Mouse (Mus musculus) layer of hippocampus, adult 18-20 months (tissue): Measurements from ENCODE around the gene Ptchd3. TPM values are rescaled to one million over a fixed set of nuclear protein-coding genes. Genes with fewer than 3 reads are reported as not detected.

Source experiments
- total RNA-seq, 2 experiments: library from RNA; stranded (reverse); gene quantifications; 2 replicates each; pipeline ENCODE4 v1.2.3; 2021

Ptchd3 gene
- total RNA-seq, 2 experiments from 2014 or later, result not detected

Other genes with a start within 250 kb of the Ptchd3 start
- 1 to 10 TPM; 6.5 to 7.4 TPM for gene B3gntl1, start 157.1 kb upstream of the Ptchd3 start, total RNA-seq
- 10 to 100 TPM; 11.0 to 12.5 TPM for gene Metrnl, start 128.7 kb upstream of the Ptchd3 start, total RNA-seq